In the genomic region with DNA sequence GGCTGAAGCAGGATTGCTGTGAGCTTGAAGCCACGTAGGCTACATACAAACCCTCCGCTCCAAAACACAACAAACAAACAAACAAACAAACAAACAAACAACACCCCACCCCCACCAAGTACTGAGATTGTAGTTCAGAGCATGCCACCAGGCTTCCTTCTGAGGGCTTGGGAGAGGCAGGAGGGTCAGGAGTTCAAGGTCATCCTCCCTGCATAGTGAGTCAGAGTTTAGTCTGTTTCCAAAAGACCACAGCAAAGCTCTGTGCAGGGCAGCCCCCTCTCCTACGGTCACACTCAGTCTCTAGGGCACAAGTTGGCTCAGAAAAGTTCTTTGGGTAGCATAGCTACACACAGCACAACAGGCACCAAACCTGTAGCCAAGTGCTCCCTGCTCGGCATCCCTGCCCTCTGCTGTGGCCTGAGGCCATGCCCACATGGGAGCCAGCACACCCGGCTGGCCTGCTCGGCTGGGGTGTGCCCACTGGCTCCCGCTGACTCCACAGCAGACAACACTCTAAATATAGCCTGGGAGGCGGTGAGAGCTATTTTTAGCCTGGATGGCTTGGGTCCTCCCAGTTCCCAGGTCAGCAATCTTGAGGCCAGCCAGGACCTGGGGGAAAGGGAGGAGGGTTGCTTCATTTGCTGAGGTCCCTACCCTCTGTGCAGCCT, we compare ENCODE assay signal across 8 mouse cellular contexts. TPM values are rescaled to one million over a fixed set of nuclear protein-coding genes. Genes with fewer than 3 reads are reported as not detected.
A peak's percentile ranks its signal among the peaks of the same experiment; 100 is the strongest.
DNase-seq lines count a peak whose midpoint lies in the region; ATAC-seq lines count a peak whose summit lies in the region.

No protein-coding gene starts in this region.

- no peak overlapping the region; the same call in 1 of the 2 replicates for H3K9ac ChIP-seq in neural tube, embryonic 11.5 days (ENCODE audit: low read length)
- H3K9ac ChIP-seq in forebrain, embryonic 11.5 days (ENCODE audit: low read length) = peak overlapping the region; percentile 55; the same call in 1 of the 2 replicates
- H3K9ac ChIP-seq in midbrain, embryonic 13.5 days (replicated peaks) = peak overlapping the region; percentile 57; the same call in 1 of the 2 replicates

- 43% methylated on average over 8 of the region's 8 CpGs for WGBS in neural tube, embryonic 11.5 days
- WGBS in forebrain, embryonic 11.5 days = 56% methylated on average over 8 of the region's 8 CpGs
- 46% methylated on average over 8 of the region's 8 CpGs for WGBS in limb, embryonic 10.5 days
- WGBS in midbrain, embryonic 13.5 days = 56% methylated on average over 8 of the region's 8 CpGs

- peaks cover 19% of the 10 kb centered on the region for H3K4me1 ChIP-seq in neural tube, embryonic 11.5 days (ENCODE audit: control insufficient read depth, insufficient read depth, low read length)
- H3K4me1 ChIP-seq in forebrain, embryonic 11.5 days (replicated peaks; ENCODE audit: control insufficient read depth, insufficient read depth, low read length) = peaks cover 30% of the 10 kb centered on the region
- H3K4me1 ChIP-seq in limb, embryonic 10.5 days = peaks cover 65% of the 10 kb centered on the region
- H3K4me1 ChIP-seq in midbrain, embryonic 13.5 days (replicated peaks) = peaks cover 51% of the 10 kb centered on the region

- no peaks in the 10 kb centered on the region for H3K9me3 ChIP-seq in neural tube, embryonic 11.5 days (ENCODE audit: control insufficient read depth, low read length)
- H3K9me3 ChIP-seq in forebrain, embryonic 11.5 days (ENCODE audit: control insufficient read depth, low read length) = no peaks in the 10 kb centered on the region
- H3K9me3 ChIP-seq in limb, embryonic 10.5 days (replicated peaks) = no peaks in the 10 kb centered on the region
- H3K9me3 ChIP-seq in midbrain, embryonic 13.5 days = no peaks in the 10 kb centered on the region

- intact Hi-C loops in heart, postnatal 25 days (cut with DNase I) = no loop called here
- intact Hi-C loops in left cerebral cortex, postnatal 25 days (cut with DNase I) = no loop called here

- H3K36me3 ChIP-seq in neural tube, embryonic 11.5 days (ENCODE audit: control insufficient read depth, insufficient read depth, low read length) = no peaks in the 10 kb centered on the region
- H3K36me3 ChIP-seq in forebrain, embryonic 11.5 days (ENCODE audit: control insufficient read depth, insufficient read depth, low read length) = no peaks in the 10 kb centered on the region
- no peaks in the 10 kb centered on the region for H3K36me3 ChIP-seq in limb, embryonic 10.5 days
- H3K36me3 ChIP-seq in midbrain, embryonic 13.5 days = no peaks in the 10 kb centered on the region

- peaks cover 40% of the 10 kb centered on the region for H3K27me3 ChIP-seq in neural tube, embryonic 11.5 days (ENCODE audit: control insufficient read depth, insufficient read depth, low read length)
- H3K27me3 ChIP-seq in forebrain, embryonic 11.5 days (ENCODE audit: control insufficient read depth, insufficient read depth, low read length) = peaks cover 29% of the 10 kb centered on the region
- H3K27me3 ChIP-seq in limb, embryonic 10.5 days (ENCODE audit: low read depth, poor library complexity, severe bottlenecking) = peaks cover 38% of the 10 kb centered on the region
- peaks cover 52% of the 10 kb centered on the region for H3K27me3 ChIP-seq in midbrain, embryonic 13.5 days

- DNase-seq in neural tube, embryonic 11.5 days (ENCODE audit: low spot score) = no peak
- no peak for DNase-seq in neural tube, embryonic 10.5 days (ENCODE audit: extremely low spot score, low spot score)
- DNase-seq in forebrain, embryonic 11.5 days (ENCODE audit: low spot score) = no peak
- DNase-seq in heart, postnatal 25 days (ENCODE audit: low spot score) = peak; percentile 74
- no peak for DNase-seq in limb, embryonic 10.5 days (ENCODE audit: low spot score)
- DNase-seq in left cerebral cortex, postnatal 25 days (ENCODE audit: low spot score in 2 of 2) = no peak
- no peak for DNase-seq in embryo, embryonic 9.5 days (ENCODE audit: extremely low spot score)

- H3K27ac ChIP-seq in neural tube, embryonic 11.5 days (ENCODE audit: low read depth, low read length) = no peak overlapping the region
- no peak overlapping the region for H3K27ac ChIP-seq in forebrain, embryonic 11.5 days (ENCODE audit: low read depth, low read length)
- H3K27ac ChIP-seq in limb, embryonic 10.5 days = peak overlapping the region; percentile 72
- no peak overlapping the region for H3K27ac ChIP-seq in midbrain, embryonic 13.5 days

- peak overlapping the region; percentile 47; the same call in 1 of the 2 replicates for H3K4me2 ChIP-seq in neural tube, embryonic 11.5 days (ENCODE audit: low read depth)
- H3K4me2 ChIP-seq in forebrain, embryonic 11.5 days (ENCODE audit: low read depth, low read length, severe bottlenecking) = peak overlapping the region; percentile 84; the same call in 1 of the 2 replicates
- H3K4me2 ChIP-seq in midbrain, embryonic 13.5 days (replicated peaks) = peak overlapping the region; percentile 72

- ATAC-seq in neural tube, embryonic 11.5 days (ENCODE audit: insufficient read depth, low FRiP score, low TSS enrichment) = no peak
- ATAC-seq in forebrain, embryonic 11.5 days (replicated peaks; ENCODE audit: low FRiP score) = no peak
- ATAC-seq in midbrain, embryonic 13.5 days = no peak

- H3K4me3 ChIP-seq in neural tube, embryonic 11.5 days (ENCODE audit: low read depth, low read length) = no peak overlapping the region
- no peak overlapping the region for H3K4me3 ChIP-seq in forebrain, embryonic 11.5 days (ENCODE audit: low read depth, low read length)
- peak overlapping the region; percentile 49 for H3K4me3 ChIP-seq in limb, embryonic 10.5 days
- H3K4me3 ChIP-seq in midbrain, embryonic 13.5 days (replicated peaks) = no peak overlapping the region

RNA-seq across cellular contexts. Expression of gene Gadd45b, which starts 10.6 kb away (rescaled TPM):
- 7.9 and 8.5 TPM in 2 replicates for polyA plus RNA-seq in neural tube, embryonic 11.5 days (2014; fragmentation: Nextera tagmentation; extraction: Ambion mirVana)
- 10.7 and 13.0 TPM in 2 replicates for polyA plus RNA-seq in forebrain, embryonic 11.5 days (2014; fragmentation: Nextera tagmentation; extraction: Ambion mirVana)
- 10 to 100 TPM in 1 of 2 experiments, 1 to 10 TPM in 1; 8.2 to 14.1 TPM for total RNA-seq in heart, postnatal 25 days (2021)
- 4.5 and 9.8 TPM in 2 replicates for polyA plus RNA-seq in limb, embryonic 10.5 days (2016; fragmentation: Nextera tagmentation; extraction: Ambion mirVana)
- 4.0 and 4.9 TPM in 2 replicates for polyA plus RNA-seq in midbrain, embryonic 13.5 days (2015; fragmentation: Nextera tagmentation; extraction: Ambion mirVana)
- 10 to 100 TPM; 16.4 to 19.0 TPM for total RNA-seq in left cerebral cortex, postnatal 25 days (2021)

RNA-seq across cellular contexts. Expression of gene Lmnb2, which starts 22.4 kb away (rescaled TPM):
- polyA plus RNA-seq in neural tube, embryonic 11.5 days (2014; fragmentation: Nextera tagmentation; extraction: Ambion mirVana) = 23.0 and 27.9 TPM in 2 replicates
- polyA plus RNA-seq in forebrain, embryonic 11.5 days (2014; fragmentation: Nextera tagmentation; extraction: Ambion mirVana) = 29.8 and 30.9 TPM in 2 replicates
- 1 to 10 TPM; 4.6 to 5.6 TPM for total RNA-seq in heart, postnatal 25 days (2021)
- polyA plus RNA-seq in limb, embryonic 10.5 days (2016; fragmentation: Nextera tagmentation; extraction: Ambion mirVana) = 85.0 and 85.4 TPM in 2 replicates
- polyA plus RNA-seq in midbrain, embryonic 13.5 days (2015; fragmentation: Nextera tagmentation; extraction: Ambion mirVana) = 46.9 and 48.2 TPM in 2 replicates
- 10 to 100 TPM; 15.1 to 18.9 TPM for total RNA-seq in left cerebral cortex, postnatal 25 days (2021)

RNA-seq across cellular contexts. Expression of gene Timm13, which starts 39.7 kb away (rescaled TPM):
- polyA plus RNA-seq in neural tube, embryonic 11.5 days (2014; fragmentation: Nextera tagmentation; extraction: Ambion mirVana) = 312 and 323 TPM in 2 replicates
- polyA plus RNA-seq in forebrain, embryonic 11.5 days (2014; fragmentation: Nextera tagmentation; extraction: Ambion mirVana) = 313 and 317 TPM in 2 replicates
- total RNA-seq in heart, postnatal 25 days (2021) = 100 to 1,000 TPM; 143 to 148 TPM
- polyA plus RNA-seq in limb, embryonic 10.5 days (2016; fragmentation: Nextera tagmentation; extraction: Ambion mirVana) = 342 and 401 TPM in 2 replicates
- polyA plus RNA-seq in midbrain, embryonic 13.5 days (2015; fragmentation: Nextera tagmentation; extraction: Ambion mirVana) = 331 TPM in 2 replicates
- 100 to 1,000 TPM; 139 TPM for total RNA-seq in left cerebral cortex, postnatal 25 days (2021)
